Mouse (Mus musculus) cerebellum, adult 2 months (tissue): ENCODE data around the gene Mast3.

Experiments
- CTCF ChIP-seq: fragments of 200-500 bp; IDR thresholded peaks from 2 replicates; pipeline ENCODE4 v1.5.1; 2011; ENCODE audit warnings: low read depth, mild to moderate bottlenecking, control low read depth, low read length, moderate library complexity, borderline replicate concordance; ENCODE audit not compliant: insufficient read depth
- POLR2A ChIP-seq: fragments of 200-500 bp; IDR thresholded peaks from 2 replicates; pipeline ENCODE4 v1.6.1; 2011; ENCODE audit warnings: low read length, control low read depth, borderline replicate concordance; ENCODE audit not compliant: insufficient read depth

DNA sequence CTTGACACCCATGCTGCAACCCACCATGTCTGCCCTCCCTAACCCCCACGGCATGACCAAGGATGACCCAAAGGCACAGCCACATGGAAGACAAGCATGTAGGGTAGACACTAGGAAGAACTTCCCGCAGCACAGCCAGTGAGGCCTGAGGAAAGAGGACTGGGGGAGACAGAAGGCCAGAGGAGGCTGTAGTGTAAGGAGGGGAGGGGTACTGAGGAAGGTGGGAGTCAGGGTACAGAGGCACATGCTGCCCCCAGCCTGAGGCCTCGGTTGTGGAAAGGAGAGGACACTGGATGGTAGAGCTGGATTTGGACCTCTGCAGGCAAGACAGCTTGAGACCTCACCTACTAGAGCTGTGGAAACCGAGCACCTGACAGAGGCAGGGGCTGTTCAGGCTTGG lies 46.1 kb upstream of the Mast3 start:
- TF ChIP-seq CTCF (no peak), POLR2A (no peak)
